Mouse (Mus musculus) neural tube, embryonic 11.5 days (tissue): ENCODE results near the gene Syp. TPM values are rescaled to one million over a fixed set of nuclear protein-coding genes. Genes with fewer than 3 reads are reported as not detected.

Experiments used
- ATAC-seq: fragments of 200-750 bp; cut with Nextera tagmentation; 2 replicates; pipeline ENCODE4 v1.8.0; 2017; ENCODE audit warnings: moderate number of reproducible peaks, mild to moderate bottlenecking, moderate TSS enrichment, moderate library complexity; ENCODE audit not compliant: insufficient read depth, low FRiP score, low TSS enrichment
- DNase-seq: peaks from one replicate; pipeline ENCODE4 v3.0.0-alpha.2; 2015; ENCODE audit warnings: low spot score
- H3K27ac ChIP-seq: fragments of 300-500 bp; sonication (generic); 2 replicates; pipeline ENCODE4 v1.5.1; 2014; ENCODE audit warnings: low read depth, mild to moderate bottlenecking, low read length
- H3K27me3 ChIP-seq: fragments of 300-500 bp; sonication (generic); 2 replicates; pipeline ENCODE4 v1.6.1; 2014; ENCODE audit warnings: mild to moderate bottlenecking, low read length, mixed read lengths; ENCODE audit not compliant: control insufficient read depth, insufficient read depth
- H3K36me3 ChIP-seq: fragments of 300-500 bp; sonication (generic); 2 replicates; pipeline ENCODE4 v1.6.1; 2014; ENCODE audit warnings: mild to moderate bottlenecking, low read length, moderate library complexity, mixed read lengths; ENCODE audit not compliant: control insufficient read depth, insufficient read depth
- H3K4me1 ChIP-seq: fragments of 300-500 bp; sonication (generic); 2 replicates; pipeline ENCODE4 v1.6.1; 2014; ENCODE audit warnings: low read length, mixed read lengths; ENCODE audit not compliant: control insufficient read depth, insufficient read depth
- H3K4me2 ChIP-seq: fragments of 300-500 bp; sonication (generic); 2 replicates; pipeline ENCODE4 v1.6.1; 2014; ENCODE audit warnings: low read depth, mild to moderate bottlenecking, moderate library complexity
- H3K4me3 ChIP-seq: fragments of 300-500 bp; sonication (generic); 2 replicates; pipeline ENCODE4 v1.5.1; 2014; ENCODE audit warnings: low read depth, low read length
- H3K9ac ChIP-seq: fragments of 300-500 bp; sonication (generic); 2 replicates; pipeline ENCODE4 v1.6.1; 2014; ENCODE audit warnings: mild to moderate bottlenecking, low read length
- H3K9me3 ChIP-seq: fragments of 300-500 bp; sonication (generic); 2 replicates; pipeline ENCODE4 v1.6.1; 2016; ENCODE audit warnings: low read length; ENCODE audit not compliant: control insufficient read depth
- WGBS: fragments of 180-500 bp; shearing (Covaris S2); extraction: QIAGEN DNeasy Blood & Tissue Kit; methylation state at CpG from one replicate; pipeline ENCODE4 v1.1.7; 2014; 5-methylcytosine and 5-hydroxymethylcytosine counted together
- polyA plus RNA-seq: library from polyadenylated mRNA; unstranded; fragments of >200 nt; fragmentation: Nextera tagmentation; extraction: Ambion mirVana; gene quantifications from 2 replicates; pipeline ENCODE4 v1.2.1, GENCODE M21; 2014

The Syp gene
- polyA plus RNA-seq, 1 experiment from 2014 or later, result 18.6 TPM

DNA sequence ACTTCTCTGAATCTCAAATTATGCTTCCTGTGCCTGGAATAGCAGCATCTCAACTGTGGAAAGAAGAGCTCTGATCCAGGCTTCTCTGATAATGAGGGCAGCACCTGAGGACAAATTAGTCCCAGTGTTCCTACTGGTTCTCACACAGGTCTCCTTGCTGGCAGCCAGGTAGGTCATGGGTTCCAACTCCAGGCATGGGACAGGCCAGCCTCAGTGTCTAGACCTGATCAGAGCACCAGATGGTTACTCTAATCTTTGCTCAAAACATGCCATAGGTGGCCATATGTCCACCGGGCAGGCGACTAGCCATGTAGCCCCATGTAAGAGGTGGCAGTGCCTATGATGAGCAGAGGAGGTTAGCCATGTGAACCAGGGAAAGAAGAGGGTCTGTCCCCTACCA lies 50.0 kb downstream of the Syp start:
- Histone ChIP-seq H3K4me2 (no peak overlapping the region), H3K9me3 (no peaks in the 10 kb centered on the region), H3K27ac (no peak overlapping the region), H3K4me3 (no peak overlapping the region), H3K4me1 (no peaks in the 10 kb centered on the region), H3K36me3 (no peaks in the 10 kb centered on the region), H3K9ac (no peak overlapping the region), H3K27me3 (no peaks in the 10 kb centered on the region)
- 84% methylated on average over 2 of the region's 2 CpGs for WGBS
- DNase-seq, result no peak
- ATAC-seq, result no peak

DNA sequence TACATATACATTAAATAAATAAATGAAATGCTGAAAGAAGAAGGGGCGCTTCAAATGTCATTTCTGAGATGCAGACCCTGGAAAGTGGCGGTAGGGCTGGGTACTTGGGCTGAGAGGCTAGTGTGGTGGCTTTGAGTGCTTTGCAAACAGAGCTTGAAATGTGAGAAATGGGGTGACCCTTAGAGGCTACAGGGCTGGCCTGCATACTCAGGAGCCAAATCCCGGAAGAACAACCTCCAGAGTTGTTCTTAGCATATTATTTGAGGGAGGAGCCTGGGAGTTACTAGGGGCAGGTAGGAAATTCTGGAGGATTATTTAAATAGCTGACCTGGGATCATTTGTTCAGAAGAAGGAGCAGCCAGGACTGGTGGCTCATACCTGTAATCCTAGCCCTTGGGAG lies 52.2 kb downstream of the Syp start:
- H3K36me3 ChIP-seq, result no peaks in the 10 kb centered on the region
- no peak for ATAC-seq
- 75% methylated on average over 3 of the region's 3 CpGs for WGBS
- no peak overlapping the region for H3K27ac ChIP-seq
- no peak overlapping the region for H3K9ac ChIP-seq
- no peak overlapping the region for H3K4me3 ChIP-seq
- H3K4me1 ChIP-seq, result no peaks in the 10 kb centered on the region
- no peaks in the 10 kb centered on the region for H3K27me3 ChIP-seq
- H3K4me2 ChIP-seq, result no peak overlapping the region
- DNase-seq, result no peak
- H3K9me3 ChIP-seq, result no peaks in the 10 kb centered on the region

DNA sequence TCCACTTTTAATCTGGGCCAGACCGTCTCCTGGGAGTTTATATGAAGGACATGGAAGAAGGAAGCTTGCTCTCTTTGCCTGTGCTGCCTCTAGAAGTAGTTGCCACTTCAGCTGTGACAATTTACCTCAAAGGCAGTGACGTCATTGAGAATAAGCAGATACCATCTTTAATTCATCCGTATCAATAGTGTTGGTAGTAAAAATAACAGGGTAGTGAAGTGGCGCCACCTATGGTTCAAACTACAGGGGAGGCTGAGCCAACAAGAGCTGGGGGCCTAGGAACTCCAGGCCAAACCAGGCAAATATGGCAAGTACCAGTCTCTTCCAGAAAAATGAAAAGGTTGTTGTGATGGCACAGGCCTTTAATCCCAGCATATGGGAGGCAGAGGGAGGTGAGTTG lies 54.6 kb downstream of the Syp start:
- DNase-seq (peak; percentile 17), ATAC-seq (no peak)
- H3K9ac ChIP-seq, result no peak overlapping the region
- H3K4me2 ChIP-seq, result no peak overlapping the region
- H3K36me3 ChIP-seq, result no peaks in the 10 kb centered on the region
- no peak overlapping the region for H3K4me3 ChIP-seq
- H3K4me1 ChIP-seq, result no peaks in the 10 kb centered on the region
- no peaks in the 10 kb centered on the region for H3K9me3 ChIP-seq
- no peak overlapping the region for H3K27ac ChIP-seq
- 45% methylated on average over 4 of the region's 4 CpGs for WGBS
- no peaks in the 10 kb centered on the region for H3K27me3 ChIP-seq

DNA sequence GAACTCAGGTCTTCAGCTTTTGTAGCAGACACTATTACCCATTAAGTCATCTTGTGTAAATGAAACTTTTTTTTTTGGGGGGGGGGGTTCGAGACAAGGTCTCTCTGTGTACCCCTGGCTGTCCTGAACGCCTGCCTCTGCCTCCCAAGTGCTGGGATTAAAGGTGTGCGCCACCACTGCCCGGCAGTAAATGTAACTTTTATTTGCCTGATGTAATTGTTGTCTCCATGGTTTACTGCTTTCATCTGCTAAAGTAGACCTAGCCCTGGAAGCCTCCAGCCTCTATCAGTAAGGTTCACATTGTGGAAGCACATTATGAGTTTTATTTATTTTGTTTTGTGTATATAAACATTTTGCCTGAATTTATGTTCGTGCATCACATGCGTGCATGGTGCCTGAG lies 58.2 kb downstream of the Syp start:
- 46% methylated on average over 6 of the region's 6 CpGs for WGBS
- DNase-seq (no peak), ATAC-seq (peak; percentile 54)
- Histone ChIP-seq H3K4me2 (0 out of 2 replicates have a peak overlapping the region, but pooled peaks have one; percentile 22), H3K4me1 (no peaks in the 10 kb centered on the region), H3K36me3 (no peaks in the 10 kb centered on the region), H3K4me3 (no peak overlapping the region), H3K27ac (no peak overlapping the region), H3K27me3 (no peaks in the 10 kb centered on the region), H3K9me3 (no peaks in the 10 kb centered on the region), H3K9ac (no peak overlapping the region)

DNA sequence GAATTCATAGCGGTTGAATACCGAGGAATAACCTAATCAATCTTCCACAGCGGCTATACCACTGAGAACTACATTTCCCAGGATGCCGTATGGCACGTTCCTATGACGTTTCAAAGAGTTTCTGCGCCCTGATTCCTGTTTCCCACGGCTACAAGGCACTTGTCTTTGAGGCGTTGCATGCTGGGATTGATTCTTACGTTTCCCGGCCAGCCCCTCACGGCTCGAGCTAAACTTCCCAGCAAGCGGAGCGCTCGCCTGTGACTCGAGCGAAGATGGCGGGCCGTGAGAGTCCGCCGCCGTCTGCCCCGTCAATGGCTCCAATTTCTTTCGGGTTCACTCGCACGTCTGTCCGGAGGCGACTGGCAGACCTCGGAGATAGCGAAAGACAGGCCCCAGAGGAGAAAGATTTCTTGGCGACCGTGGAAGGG lies 58.7 kb downstream of the Syp start, which contains the start of gene Gpkow:
Gene Gpkow, plus strand, starts transcription at position 178 of the 428 bp plus-strand sequence.
- Histone ChIP-seq H3K36me3 (no peaks in the 10 kb centered on the region), H3K27me3 (no peaks in the 10 kb centered on the region), H3K27ac (no peak within 1 kb of the TSS), H3K9me3 (no peaks in the 10 kb centered on the region), H3K4me2 (peak within 1 kb of the TSS; percentile 51), H3K9ac (peak within 1 kb of the TSS; percentile 50), H3K4me1 (no peaks in the 10 kb centered on the region), H3K4me3 (peak within 1 kb of the TSS; percentile 55)
- 11% methylated on average over 33 of the region's 33 CpGs for WGBS
- peak; percentile 85 for DNase-seq
- peak; percentile 89 for ATAC-seq

Other genes with a start within 250 kb of the Syp start
- gene Foxp3, start 64.8 kb upstream of the Syp start, polyA plus RNA-seq, result not detected in 2 replicates
- gene Ppp1r3f, start 64.2 kb upstream of the Syp start, polyA plus RNA-seq, result 1.7 and 2.1 TPM in 2 replicates
- 28.4 and 29.2 TPM in 2 replicates for gene Ccdc22, start 33.0 kb upstream of the Syp start, polyA plus RNA-seq
- gene Cacna1f, start 31.4 kb upstream of the Syp start, polyA plus RNA-seq, result not detected in 2 replicates
- 2.4 and 3.1 TPM in 2 replicates for gene Prickle3, start 18.8 kb downstream of the Syp start, polyA plus RNA-seq
- gene Plp2, start 32.9 kb downstream of the Syp start, polyA plus RNA-seq, result 43.3 and 49.4 TPM in 2 replicates
- gene Magix, start 42.8 kb downstream of the Syp start, polyA plus RNA-seq, result not detected in 2 replicates
- gene Gpkow, start 58.7 kb downstream of the Syp start, polyA plus RNA-seq, result 47.3 and 48.4 TPM in 2 replicates
- 17.8 and 18.3 TPM in 2 replicates for gene Wdr45, start 75.9 kb downstream of the Syp start, polyA plus RNA-seq
- gene Gm45208, start 83.8 kb downstream of the Syp start, polyA plus RNA-seq, result not detected in 2 replicates
- gene Praf2, start 90.0 kb downstream of the Syp start, polyA plus RNA-seq, result 102 and 104 TPM in 2 replicates
- gene Ccdc120, start 112.4 kb downstream of the Syp start, polyA plus RNA-seq, result 21.0 and 31.8 TPM in 2 replicates
- gene Tfe3, start 124.1 kb downstream of the Syp start, polyA plus RNA-seq, result 21.6 and 25.9 TPM in 2 replicates
- 51.7 and 57.0 TPM in 2 replicates for gene Gripap1, start 151.3 kb downstream of the Syp start, polyA plus RNA-seq
- 2.2 and 2.5 TPM in 2 replicates for gene Kcnd1, start 183.8 kb downstream of the Syp start, polyA plus RNA-seq
- gene Otud5, start 202.9 kb downstream of the Syp start, polyA plus RNA-seq, result 35.9 and 40.8 TPM in 2 replicates
- gene Pim2, start 239.8 kb downstream of the Syp start, polyA plus RNA-seq, result 5.9 and 7.8 TPM in 2 replicates
- gene Slc35a2, start 245.6 kb downstream of the Syp start, polyA plus RNA-seq, result 13.8 and 15.3 TPM in 2 replicates